Mouse (Mus musculus) liver, embryonic 14.5 days (tissue): Measurements from ENCODE around the gene Atf7ip.

Source experiments
- CTCF ChIP-seq: IDR thresholded peaks from 2 replicates; pipeline ENCODE4 v1.5.1; 2016; ENCODE audit warnings: antibody characterized with exemption, low read depth, control low read depth
- EP300 ChIP-seq: IDR thresholded peaks from 2 replicates; pipeline ENCODE4 v1.6.1; 2016; ENCODE audit warnings: antibody characterized with exemption, low read depth

DNA sequence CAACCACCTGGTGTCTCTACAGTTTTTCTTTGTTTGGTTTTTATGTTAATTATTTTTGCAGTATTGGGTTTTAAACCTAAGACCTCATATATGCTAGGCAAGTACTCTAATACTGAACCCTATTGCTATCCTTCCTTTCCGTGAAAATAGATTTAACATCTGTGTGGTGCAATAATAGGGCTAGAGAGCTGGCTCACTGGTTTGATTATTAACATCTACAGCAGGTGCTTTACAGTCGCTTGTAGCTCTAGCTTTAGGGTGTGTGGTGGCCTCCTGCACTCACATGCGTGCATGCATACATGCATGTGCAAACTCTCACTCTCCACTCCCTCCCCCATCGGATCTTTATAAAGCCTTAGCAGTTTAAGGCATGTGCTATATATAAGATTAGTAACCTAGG is 19.6 kb downstream of the Atf7ip start:
- TF ChIP-seq EP300 (no peak), CTCF (no peak)
